Mouse (Mus musculus) limb, embryonic 10.5 days (tissue): ENCODE measurements around the gene Snx21. TPM values are rescaled to one million over a fixed set of nuclear protein-coding genes. Genes with fewer than 3 reads are reported as not detected.
"Not testable (repeated sequence)": the region's sequence is repeated elsewhere in the genome, so short reads cannot be mapped to it uniquely, and the experiment has no call there.

Experiments
- DNase-seq: peaks from one replicate; pipeline ENCODE4 v3.0.0-alpha.2; 2017; ENCODE audit warnings: low spot score
- H3K27ac ChIP-seq: fragments of 300-500 bp; sonication (generic); 2 replicates; pipeline ENCODE4 v1.5.1; 2016; ENCODE audit warnings: mild to moderate bottlenecking
- H3K27me3 ChIP-seq: fragments of 300-500 bp; sonication (generic); 2 replicates; pipeline ENCODE4 v1.6.1; 2016; ENCODE audit warnings: low read depth, mild to moderate bottlenecking; ENCODE audit not compliant: poor library complexity, severe bottlenecking
- H3K36me3 ChIP-seq: fragments of 300-500 bp; sonication (generic); 2 replicates; pipeline ENCODE4 v1.6.1; 2016; ENCODE audit warnings: mild to moderate bottlenecking, moderate library complexity
- H3K4me1 ChIP-seq: fragments of 300-500 bp; sonication (generic); 2 replicates; pipeline ENCODE4 v1.6.1; 2016
- H3K4me3 ChIP-seq: fragments of 300-500 bp; sonication (generic); 2 replicates; pipeline ENCODE4 v1.5.1; 2016; ENCODE audit warnings: mild to moderate bottlenecking, moderate library complexity
- H3K9me3 ChIP-seq: fragments of 300-500 bp; sonication (generic); replicated peaks from 2 replicates; pipeline ENCODE4 v1.6.1; 2016; ENCODE audit warnings: mild to moderate bottlenecking
- WGBS: fragments of 180-500 bp; shearing (Covaris S2); methylation state at CpG from one replicate; pipeline ENCODE4 v1.1.7; 2016; 5-methylcytosine and 5-hydroxymethylcytosine counted together
- polyA plus RNA-seq: library from polyadenylated mRNA; unstranded; fragments of >200 nt; fragmentation: Nextera tagmentation; extraction: Ambion mirVana; gene quantifications from 2 replicates; pipeline ENCODE4 v1.2.1, GENCODE M21; 2016

Gene Snx21
- polyA plus RNA-seq, 1 experiment from 2014 or later: 12.2 TPM

DNA sequence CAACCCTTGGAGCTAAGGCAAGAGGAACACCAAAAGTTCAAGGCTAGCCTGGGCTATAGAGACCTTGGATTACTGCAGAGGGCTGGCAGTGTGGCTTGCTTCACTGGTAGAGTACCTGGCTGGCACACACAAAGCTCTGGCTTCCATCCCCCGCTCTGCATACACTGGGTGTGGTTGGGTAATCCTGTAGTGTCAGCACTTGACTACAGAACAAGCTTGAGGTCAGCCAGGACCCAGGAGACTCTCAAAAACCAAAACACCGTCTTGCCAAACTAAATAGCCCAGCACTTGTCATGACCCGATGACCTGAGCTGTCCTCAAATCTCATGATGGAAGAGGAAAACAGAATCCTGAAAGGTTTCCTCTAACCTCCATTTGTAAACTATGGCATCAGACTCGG is 4.8 kb downstream of the Snx21 start:
- no peak for DNase-seq
- Histone ChIP-seq H3K9me3 (no peaks in the 10 kb centered on the region), H3K4me1 (peaks cover 13% of the 10 kb centered on the region), H3K36me3 (peaks cover 62% of the 10 kb centered on the region), H3K27me3 (no peaks in the 10 kb centered on the region), H3K4me3 (no peak overlapping the region), H3K27ac (no peak overlapping the region)
- 84% methylated on average over 4 of the region's 4 CpGs for WGBS

DNA sequence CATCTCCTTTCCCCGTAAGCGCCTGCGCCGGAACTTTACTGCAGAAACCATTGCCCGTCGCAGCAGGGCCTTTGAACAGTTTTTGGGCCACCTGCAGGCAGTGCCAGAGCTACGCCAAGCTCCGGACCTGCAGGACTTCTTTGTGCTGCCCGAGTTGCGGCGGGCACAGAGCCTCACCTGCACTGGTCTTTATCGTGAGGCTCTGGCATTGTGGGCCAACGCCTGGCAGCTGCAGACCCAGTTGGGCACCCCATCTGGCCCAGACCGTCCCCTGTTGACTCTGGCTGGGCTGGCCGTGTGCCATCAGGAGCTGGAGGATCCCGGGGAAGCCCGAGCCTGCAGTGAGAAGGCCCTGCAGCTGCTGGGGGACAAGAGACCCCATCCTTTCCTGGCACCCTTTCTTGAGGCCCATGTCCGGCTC is 6.2 kb downstream of the Snx21 start:
- H3K36me3 ChIP-seq: peaks cover 76% of the 10 kb centered on the region
- H3K27me3 ChIP-seq: no peaks in the 10 kb centered on the region
- H3K27ac ChIP-seq: no peak overlapping the region
- H3K4me1 ChIP-seq: peaks cover 2% of the 10 kb centered on the region; the same call in 1 of the 2 replicates
- no peak for DNase-seq
- H3K9me3 ChIP-seq: no peaks in the 10 kb centered on the region
- 93% methylated on average over 18 of the region's 18 CpGs for WGBS
- H3K4me3 ChIP-seq: no peak overlapping the region

DNA sequence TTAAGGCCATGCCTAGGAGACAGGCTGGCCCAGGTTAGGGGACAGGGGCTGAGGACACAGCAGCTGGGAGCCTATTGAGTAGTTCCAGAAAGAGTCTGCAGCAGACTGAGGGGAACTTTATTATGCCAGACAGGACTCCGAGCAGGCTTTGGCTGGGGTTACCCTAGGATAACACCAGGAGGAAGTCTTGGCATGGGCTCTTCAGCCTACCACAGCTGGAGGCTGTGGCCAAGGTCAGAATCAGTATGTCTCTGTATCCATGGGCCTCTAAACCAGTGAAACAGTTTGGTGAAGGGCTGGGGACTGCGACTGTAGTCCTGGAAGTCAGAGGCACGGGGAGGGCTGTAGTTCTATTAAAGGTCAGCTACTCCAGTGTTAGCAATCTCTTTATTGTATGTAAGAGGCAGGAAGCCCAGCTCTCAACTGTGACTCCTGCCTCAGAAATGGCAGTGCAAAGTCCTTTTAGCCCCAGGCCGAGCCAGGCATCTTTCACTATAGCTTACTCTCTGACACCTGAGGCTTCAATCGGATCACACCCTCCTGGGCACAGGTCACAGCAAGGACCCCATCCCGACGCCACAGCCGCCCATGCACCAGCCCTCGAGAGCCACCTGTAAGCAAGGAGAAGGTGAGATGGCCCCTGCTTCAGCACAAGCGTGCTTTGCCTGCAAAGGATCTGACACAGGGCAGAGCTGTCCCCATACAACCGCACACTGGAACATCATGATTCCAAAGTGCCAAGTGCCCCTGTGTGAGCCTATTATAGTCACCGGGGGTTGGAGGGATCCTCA is 7.0 kb downstream of the Snx21 start:
- no peak for DNase-seq
- H3K36me3 ChIP-seq: peaks cover 82% of the 10 kb centered on the region
- 92% methylated on average over 12 of the region's 12 CpGs for WGBS
- peaks cover 2% of the 10 kb centered on the region; the same call in 1 of the 2 replicates for H3K4me1 ChIP-seq
- no peaks in the 10 kb centered on the region for H3K9me3 ChIP-seq
- no peak overlapping the region for H3K27ac ChIP-seq
- no peak overlapping the region for H3K4me3 ChIP-seq
- no peaks in the 10 kb centered on the region for H3K27me3 ChIP-seq

DNA sequence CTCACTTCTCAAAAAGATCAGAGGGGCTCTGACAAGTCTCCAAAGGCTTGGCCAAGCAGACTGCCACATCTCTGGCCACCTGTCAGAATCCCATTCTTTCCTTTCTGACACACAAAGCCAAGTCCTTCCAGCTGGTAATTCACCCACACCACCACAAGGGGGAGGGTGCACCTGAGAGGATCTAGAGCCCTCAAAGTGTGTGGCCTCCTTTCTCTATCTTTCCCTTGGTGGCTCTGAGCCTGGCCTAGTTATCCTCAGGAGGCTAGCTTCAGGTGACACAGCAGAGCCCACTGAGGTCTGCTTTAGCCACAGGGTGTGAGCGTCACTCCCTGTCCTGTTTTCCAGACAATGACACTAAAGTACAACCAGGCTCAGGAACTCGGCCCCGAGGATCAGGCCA is 7.6 kb downstream of the Snx21 start:
- Histone ChIP-seq H3K9me3 (no peaks in the 10 kb centered on the region), H3K36me3 (peaks cover 88% of the 10 kb centered on the region), H3K4me1 (peaks cover 2% of the 10 kb centered on the region; the same call in 1 of the 2 replicates), H3K27ac (no peak overlapping the region), H3K4me3 (no peak overlapping the region), H3K27me3 (no peaks in the 10 kb centered on the region)
- peak; percentile 57 for DNase-seq
- WGBS: 90% methylated on average over 3 of the region's 3 CpGs

DNA sequence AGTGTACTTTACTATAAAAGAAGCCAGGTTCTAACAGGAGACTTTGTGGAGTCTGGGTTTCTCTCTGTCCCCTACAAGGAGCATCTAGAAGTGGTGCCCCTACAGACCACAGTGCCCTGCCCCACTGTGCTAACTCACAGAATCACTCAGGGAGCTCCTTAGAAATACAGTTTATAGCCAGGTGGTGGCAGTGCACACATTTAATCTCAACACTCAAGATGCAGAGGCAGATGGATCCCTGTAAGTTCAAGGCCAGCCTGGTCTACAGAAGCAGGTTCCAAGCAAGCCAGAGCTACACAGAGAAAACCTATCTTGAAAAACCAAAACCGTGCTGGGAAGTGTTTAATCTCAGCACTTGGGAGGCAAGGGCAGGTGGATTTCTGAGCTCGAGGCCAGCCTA is 8.1 kb downstream of the Snx21 start:
- Histone ChIP-seq H3K36me3 (peaks cover 89% of the 10 kb centered on the region), H3K4me1 (peaks cover under 1% of the 10 kb centered on the region; the same call in 1 of the 2 replicates), H3K9me3 (no peaks in the 10 kb centered on the region), H3K27ac (no peak overlapping the region), H3K4me3 (no peak overlapping the region), H3K27me3 (no peaks in the 10 kb centered on the region)
- WGBS: 94% methylated on average over 2 of the region's 2 CpGs
- no peak for DNase-seq

DNA sequence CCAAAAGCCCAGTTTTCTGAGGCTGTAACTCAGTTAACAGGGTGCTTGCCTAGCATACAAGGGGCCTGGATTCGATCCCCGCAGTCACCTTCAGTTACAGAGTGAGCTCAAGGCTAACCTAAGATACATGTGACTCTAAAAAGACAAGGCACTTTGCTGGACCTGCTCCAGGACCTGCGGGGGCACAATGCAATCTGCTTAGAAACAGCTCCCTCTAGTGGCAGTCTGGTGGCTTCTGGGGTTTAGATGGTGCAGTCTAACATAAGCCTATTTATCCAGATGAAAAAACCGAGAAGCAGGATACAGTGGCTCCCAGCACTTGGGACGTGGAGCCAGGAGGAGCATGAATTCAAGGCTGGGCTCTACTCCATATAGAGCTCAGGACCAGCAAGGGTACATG is 8.7 kb downstream of the Snx21 start:
- Histone ChIP-seq H3K27me3 (no peaks in the 10 kb centered on the region), H3K9me3 (no peaks in the 10 kb centered on the region), H3K27ac (no peak overlapping the region), H3K4me1 (no peaks in the 10 kb centered on the region), H3K36me3 (peaks cover 90% of the 10 kb centered on the region), H3K4me3 (no peak overlapping the region)
- 44% methylated on average over 5 of the region's 5 CpGs for whole genome bisulfite sequencing
- peak; percentile 73 for DNase-seq

DNA sequence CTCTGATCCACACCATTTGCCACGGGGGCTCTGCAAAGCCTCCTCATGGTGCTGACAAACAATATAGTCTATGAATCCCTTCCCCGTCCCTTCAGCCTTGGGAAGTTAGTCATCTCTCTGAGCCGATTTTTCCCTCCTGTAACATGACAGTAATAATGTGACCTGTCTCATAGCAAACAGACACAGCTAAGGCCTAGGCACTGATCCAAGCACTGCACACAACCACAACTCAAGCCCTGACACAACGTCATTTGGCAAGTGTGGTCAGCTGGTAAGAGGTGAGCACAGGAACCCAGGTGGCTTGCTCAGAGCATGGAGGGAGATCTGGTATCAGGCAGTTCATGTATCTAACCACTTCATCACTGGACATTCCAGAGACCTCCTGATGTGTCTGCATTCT is 10.2 kb downstream of the Snx21 start:
- Histone ChIP-seq H3K9me3 (no peaks in the 10 kb centered on the region), H3K27me3 (no peaks in the 10 kb centered on the region), H3K4me3 (no peak overlapping the region), H3K36me3 (peaks cover 91% of the 10 kb centered on the region), H3K27ac (no peak overlapping the region), H3K4me1 (no peaks in the 10 kb centered on the region)
- 89% methylated on average over 4 of the region's 4 CpGs for WGBS
- no peak for DNase-seq

DNA sequence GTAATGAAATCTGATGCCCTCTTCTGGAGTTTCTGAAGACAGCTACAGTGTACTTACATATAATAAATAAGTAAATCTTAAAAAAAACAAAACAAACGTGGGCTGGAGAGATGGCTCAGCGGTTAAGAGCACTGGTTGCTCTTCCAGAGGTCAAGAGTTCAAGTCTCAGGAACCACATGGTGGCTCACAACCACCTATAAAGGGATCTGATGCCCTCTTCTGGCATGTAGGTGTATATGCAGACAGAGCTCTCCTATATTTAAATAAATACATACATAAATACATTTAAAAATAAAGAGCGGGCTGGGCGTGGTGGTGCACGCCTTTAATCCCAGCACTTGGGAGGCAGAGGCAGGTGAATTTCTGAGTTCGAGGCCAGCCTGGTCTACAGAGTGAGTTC is 12.9 kb downstream of the Snx21 start:
- not testable (repeated sequence) for H3K9me3 ChIP-seq, H3K4me1 ChIP-seq, H3K4me3 ChIP-seq, DNase-seq, H3K27me3 ChIP-seq, H3K27ac ChIP-seq
- WGBS: 81% methylated on average over 6 of the region's 6 CpGs
- H3K36me3 ChIP-seq: peaks cover 85% of the 10 kb centered on the region

DNA sequence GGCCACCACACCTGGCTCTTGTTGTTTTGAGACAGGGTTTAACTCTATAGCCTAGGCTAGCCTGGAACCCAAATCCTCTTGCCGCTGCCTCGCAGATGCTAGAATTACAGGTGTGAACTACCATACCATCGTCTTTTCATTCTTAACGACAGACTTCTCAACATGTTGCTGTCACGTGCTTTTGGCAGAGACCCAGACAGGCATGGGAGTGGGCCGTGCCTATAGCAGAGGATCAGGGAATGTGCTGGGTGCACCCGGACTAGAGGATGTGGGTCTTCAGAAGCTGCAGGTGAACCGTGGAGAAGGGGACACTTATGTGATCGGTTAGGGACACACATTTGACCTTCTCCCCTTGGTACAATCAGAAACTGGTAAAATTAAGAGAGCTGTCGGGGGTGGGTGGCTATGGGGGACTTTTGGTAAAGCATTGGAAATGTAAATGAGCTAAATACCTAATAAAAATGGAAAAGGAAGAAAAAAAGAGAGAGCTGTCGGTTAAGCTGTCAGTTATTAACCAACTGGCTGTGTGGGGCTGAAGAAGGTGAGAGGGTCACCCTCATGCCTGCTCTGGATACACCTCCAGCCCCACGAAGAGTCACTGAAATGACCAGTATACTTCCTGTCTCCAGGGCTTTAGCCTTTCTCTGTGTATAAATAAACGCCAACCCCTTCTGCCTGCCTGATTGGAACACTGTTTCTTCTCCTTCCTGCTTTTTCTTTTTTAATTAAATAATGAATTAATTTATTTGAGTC is 14.8 kb downstream of the Snx21 start:
- Histone ChIP-seq H3K27me3 (no peaks in the 10 kb centered on the region), H3K9me3 (no peaks in the 10 kb centered on the region), H3K4me3 (no peak overlapping the region), H3K4me1 (peaks cover 17% of the 10 kb centered on the region), H3K36me3 (peaks cover 72% of the 10 kb centered on the region), H3K27ac (no peak overlapping the region)
- DNase-seq: no peak
- WGBS: 94% methylated on average over 13 of the region's 13 CpGs

DNA sequence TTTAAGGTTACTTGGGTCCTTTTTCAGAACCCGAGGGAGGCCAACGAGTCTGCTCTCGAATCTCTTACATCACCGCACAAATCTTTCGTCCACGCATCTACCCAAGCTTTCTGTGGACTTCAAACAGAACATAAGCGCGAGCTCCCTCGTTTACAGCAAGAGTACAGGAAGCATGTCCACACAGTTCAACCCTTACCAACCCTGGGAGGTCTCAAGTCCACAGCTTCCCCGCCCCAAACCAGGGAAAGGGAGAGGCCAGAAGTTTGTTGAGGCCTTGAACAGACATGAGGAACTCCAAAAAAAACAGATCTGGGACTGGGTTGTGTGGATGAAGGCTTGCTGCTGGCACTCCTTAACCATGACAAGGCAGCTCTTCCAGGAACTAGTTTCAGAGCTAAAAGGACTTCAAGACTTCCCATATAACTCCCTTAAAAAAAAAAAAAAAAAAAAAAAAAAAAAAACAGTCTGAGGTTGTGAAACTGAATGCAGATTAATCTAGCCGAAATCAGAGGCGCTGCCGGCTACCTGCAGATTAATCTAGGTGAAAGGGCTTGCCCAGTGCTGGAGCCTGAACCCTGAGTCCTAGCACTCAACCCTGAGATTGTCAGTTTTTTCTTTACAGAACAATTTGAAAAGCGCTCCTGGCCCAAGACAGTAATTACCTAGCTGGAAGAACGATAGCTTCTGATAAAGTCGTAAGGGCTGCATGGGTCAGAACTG is 17.7 kb downstream of the Snx21 start:
- DNase-seq: no peak
- Histone ChIP-seq H3K27ac (no peak overlapping the region), H3K27me3 (no peaks in the 10 kb centered on the region), H3K4me3 (peak overlapping the region; percentile 89), H3K4me1 (peaks cover 20% of the 10 kb centered on the region), H3K9me3 (no peaks in the 10 kb centered on the region), H3K36me3 (peaks cover 45% of the 10 kb centered on the region)
- 93% methylated on average over 16 of the region's 16 CpGs for WGBS

DNA sequence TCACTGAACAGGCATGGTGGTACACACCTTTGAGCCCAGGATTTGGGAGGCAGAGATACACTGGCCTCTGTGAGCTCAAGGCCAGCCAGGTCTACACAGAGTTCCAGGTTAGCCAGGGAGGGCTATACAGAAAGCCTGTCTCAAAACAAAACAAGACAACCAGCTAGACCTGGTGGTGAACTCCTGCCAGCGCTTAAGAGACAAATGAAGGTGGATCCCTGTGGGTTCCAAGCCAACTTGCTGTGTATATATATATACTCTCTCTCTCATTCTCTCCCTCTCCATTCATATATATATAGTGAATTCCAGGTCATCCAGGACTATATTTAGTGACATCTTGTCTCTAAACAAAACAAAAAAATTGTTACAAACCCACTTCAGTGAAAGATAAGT is 18.3 kb downstream of the Snx21 start:
- Histone ChIP-seq H3K4me3 (peak overlapping the region; percentile 89), H3K27ac (peak overlapping the region; percentile 91; the same call in 1 of the 2 replicates)

DNA sequence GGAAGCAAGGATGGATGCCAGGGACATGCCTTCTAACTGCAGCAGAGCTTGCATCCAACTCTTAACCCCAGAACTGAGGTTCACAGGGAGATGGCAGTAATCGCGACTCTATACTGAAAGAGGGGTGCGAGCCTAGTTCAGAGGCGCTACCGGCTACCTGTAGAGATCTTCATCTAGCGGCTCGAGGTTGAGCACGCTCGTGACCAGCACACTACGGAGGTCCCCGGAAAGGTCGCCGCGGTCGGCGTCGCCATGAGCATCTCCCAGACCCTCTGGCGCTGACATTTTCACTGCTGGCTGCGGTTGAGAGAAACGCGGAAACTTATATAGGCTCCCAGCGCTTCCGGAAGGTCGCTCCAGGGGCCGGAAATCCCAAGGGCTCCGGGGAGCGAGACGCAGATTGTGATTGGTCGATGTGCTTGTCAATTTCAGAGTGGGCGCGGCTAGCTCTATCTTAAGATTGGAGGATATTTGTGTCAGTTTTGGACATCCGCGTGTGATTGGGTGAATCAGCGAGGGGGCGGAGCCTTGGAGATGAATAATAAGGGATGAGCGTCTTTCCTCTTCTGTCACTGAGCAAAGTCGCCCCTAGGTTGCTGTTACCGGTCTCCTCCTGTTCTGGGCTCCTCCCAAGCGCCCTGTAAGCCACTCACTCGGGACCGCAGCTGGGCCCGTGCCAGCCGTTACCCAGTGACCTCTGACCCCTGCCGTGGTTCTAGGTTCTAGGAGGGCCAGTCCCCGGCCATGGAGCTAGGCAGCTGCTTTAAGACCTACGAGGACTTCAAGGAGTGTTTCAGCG is 19.1 kb downstream of the Snx21 start, which contains the start of the genes Acot8 and Zswim3:
Acot8 (minus strand) TSS at position 350 of the 799 bp plus-strand sequence.
Zswim3 (plus strand) TSS at position 566 of the 799 bp plus-strand sequence.
- DNase-seq: peak; percentile 94
- Histone ChIP-seq H3K36me3 (peaks cover 46% of the 10 kb centered on the region), H3K4me1 (peaks cover 20% of the 10 kb centered on the region), H3K4me3 (peak within 1 kb of the TSS; percentile 89), H3K27me3 (no peaks in the 10 kb centered on the region), H3K27ac (peak within 1 kb of the TSS; percentile 91), H3K9me3 (no peaks in the 10 kb centered on the region)
- under 1% methylated on average over 47 of the region's 47 CpGs for WGBS

More for the DNA sequence above, 18.3 kb downstream of the Snx21 start:
- Histone ChIP-seq H3K9me3 (no peaks in the 10 kb centered on the region), H3K4me1 (peaks cover 20% of the 10 kb centered on the region), H3K36me3 (peaks cover 46% of the 10 kb centered on the region), H3K27me3 (no peaks in the 10 kb centered on the region)
- 55% methylated on average over 1 of the region's 1 CpGs for WGBS
- DNase-seq: no peak
